Mouse (Mus musculus) embryonic facial prominence, embryonic 13.5 days (tissue): ENCODE measurements around the gene Asb1. TPM values are rescaled to one million over a fixed set of nuclear protein-coding genes. Genes with fewer than 3 reads are reported as not detected.

Experiments used
- ATAC-seq: fragments of 200-750 bp; cut with Nextera tagmentation; 2 replicates; pipeline ENCODE4 v1.8.0; 2017; ENCODE audit warnings: low read depth; ENCODE audit not compliant: insufficient number of reproducible peaks, insufficient read depth, low FRiP score, low TSS enrichment
- H3K27ac ChIP-seq: fragments of 300-500 bp; sonication (generic); 2 replicates; pipeline ENCODE4 v1.5.1; 2015; ENCODE audit warnings: moderate library complexity, mild to moderate bottlenecking, inconsistent platforms
- H3K27me3 ChIP-seq: fragments of 300-500 bp; sonication (generic); 2 replicates; pipeline ENCODE4 v1.6.1; 2015; ENCODE audit warnings: mild to moderate bottlenecking, inconsistent platforms
- H3K36me3 ChIP-seq: fragments of 300-500 bp; sonication (generic); 2 replicates; pipeline ENCODE4 v1.6.1; 2015; ENCODE audit warnings: mild to moderate bottlenecking, inconsistent platforms
- H3K4me1 ChIP-seq: fragments of 300-500 bp; sonication (generic); 2 replicates; pipeline ENCODE4 v1.6.1; 2015; ENCODE audit warnings: inconsistent platforms
- H3K4me2 ChIP-seq: fragments of 300-500 bp; sonication (generic); 2 replicates; pipeline ENCODE4 v1.6.1; 2015; ENCODE audit warnings: moderate library complexity, mild to moderate bottlenecking, inconsistent platforms
- H3K4me3 ChIP-seq: fragments of 300-500 bp; sonication (generic); 2 replicates; pipeline ENCODE4 v1.5.1; 2015; ENCODE audit warnings: mild to moderate bottlenecking, inconsistent platforms
- H3K9ac ChIP-seq: fragments of 300-500 bp; sonication (generic); 2 replicates; pipeline ENCODE4 v1.6.1; 2015; ENCODE audit warnings: mild to moderate bottlenecking, inconsistent platforms
- H3K9me3 ChIP-seq: fragments of 300-500 bp; sonication (generic); 2 replicates; pipeline ENCODE4 v1.6.1; 2016; ENCODE audit warnings: inconsistent platforms
- WGBS: fragments of 180-500 bp; shearing (Covaris S2); methylation state at CpG from one replicate; pipeline ENCODE4 v1.1.7; 2015; ENCODE audit warnings: mixed read lengths; 5-methylcytosine and 5-hydroxymethylcytosine counted together
- polyA plus RNA-seq: library from polyadenylated mRNA; unstranded; fragments of >200 nt; fragmentation: Nextera tagmentation; extraction: Ambion mirVana; gene quantifications from 2 replicates; pipeline ENCODE4 v1.2.1, GENCODE M21; 2015

The Asb1 gene
- polyA plus RNA-seq, 1 experiment from 2014 or later, result 5.2 TPM

- no peak overlapping the region for H3K4me3 ChIP-seq
- H3K4me1 ChIP-seq, result no peaks in the 10 kb centered on the region
- no peak overlapping the region for H3K27ac ChIP-seq
- no peaks in the 10 kb centered on the region for H3K9me3 ChIP-seq
- ATAC-seq, result no peak
- no peaks in the 10 kb centered on the region for H3K27me3 ChIP-seq
- WGBS, result 82% methylated on average over 5 of the region's 5 CpGs
- H3K4me2 ChIP-seq, result no peak overlapping the region
- H3K36me3 ChIP-seq, result peaks cover 35% of the 10 kb centered on the region
- no peak overlapping the region for H3K9ac ChIP-seq
Measured at GRCm38 (mm10) chr1:91547567-91547966, 7.2 kb downstream of the Asb1 start.

GRCm38 (mm10) chr1:91549073-91549472 is 8.7 kb downstream of the Asb1 start:
- Histone ChIP-seq H3K4me1 (no peaks in the 10 kb centered on the region), H3K9ac (no peak overlapping the region), H3K36me3 (peaks cover 38% of the 10 kb centered on the region), H3K27ac (no peak overlapping the region), H3K27me3 (no peaks in the 10 kb centered on the region), H3K4me2 (no peak overlapping the region), H3K4me3 (no peak overlapping the region), H3K9me3 (no peaks in the 10 kb centered on the region)
- no peak for ATAC-seq
- 78% methylated on average over 2 of the region's 2 CpGs for WGBS

GRCm38 (mm10) chr1:91557099-91557498 is 16.8 kb downstream of the Asb1 start:
- 58% methylated on average over 2 of the region's 2 CpGs for WGBS
- Histone ChIP-seq H3K27ac (no peak overlapping the region), H3K9ac (no peak overlapping the region), H3K4me1 (peaks cover 6% of the 10 kb centered on the region; the same call in 1 of the 2 replicates), H3K4me3 (no peak overlapping the region), H3K9me3 (no peaks in the 10 kb centered on the region), H3K4me2 (no peak overlapping the region), H3K36me3 (peaks cover 33% of the 10 kb centered on the region), H3K27me3 (no peaks in the 10 kb centered on the region)
- no peak for ATAC-seq

- peaks cover 8% of the 10 kb centered on the region; the same call in 1 of the 2 replicates for H3K4me1 ChIP-seq
- no peak overlapping the region for H3K4me2 ChIP-seq
Measured at GRCm38 (mm10) chr1:91561226-91561625, 20.9 kb downstream of the Asb1 start.

GRCm38 (mm10) chr1:91562977-91563590 is 22.7 kb downstream of the Asb1 start:
- Histone ChIP-seq H3K9ac (no peak overlapping the region), H3K27ac (no peak overlapping the region), H3K4me3 (no peak overlapping the region), H3K36me3 (0 out of 2 replicates have a peak, but pooled peaks cover under 1% of the 10 kb centered on the region), H3K4me2 (no peak overlapping the region), H3K9me3 (no peaks in the 10 kb centered on the region), H3K27me3 (no peaks in the 10 kb centered on the region), H3K4me1 (peaks cover 8% of the 10 kb centered on the region; the same call in 1 of the 2 replicates)
- no peak for ATAC-seq
- WGBS, result 85% methylated on average over 4 of the region's 4 CpGs

More at GRCm38 (mm10) chr1:91561226-91561625, 20.9 kb downstream of the Asb1 start:
- ATAC-seq, result no peak
- Histone ChIP-seq H3K9me3 (no peaks in the 10 kb centered on the region), H3K27ac (no peak overlapping the region), H3K9ac (no peak overlapping the region), H3K36me3 (peaks cover 9% of the 10 kb centered on the region), H3K4me3 (no peak overlapping the region), H3K27me3 (no peaks in the 10 kb centered on the region)
- 83% methylated on average over 6 of the region's 6 CpGs for WGBS

- Histone ChIP-seq H3K4me3 (no peak overlapping the region), H3K27me3 (no peaks in the 10 kb centered on the region), H3K27ac (no peak overlapping the region), H3K9me3 (no peaks in the 10 kb centered on the region), H3K9ac (no peak overlapping the region), H3K4me2 (no peak overlapping the region), H3K4me1 (peaks cover 8% of the 10 kb centered on the region; the same call in 1 of the 2 replicates), H3K36me3 (no peaks in the 10 kb centered on the region)
- WGBS, result 73% methylated on average over 3 of the region's 3 CpGs
- ATAC-seq, result no peak
Measured at GRCm38 (mm10) chr1:91564004-91564403, 23.7 kb downstream of the Asb1 start.

GRCm38 (mm10) chr1:91564598-91564997 is 24.3 kb downstream of the Asb1 start:
- no peak for ATAC-seq
- 50% methylated on average over 6 of the region's 6 CpGs for WGBS
- Histone ChIP-seq H3K27ac (no peak overlapping the region), H3K4me2 (no peak overlapping the region), H3K9me3 (no peaks in the 10 kb centered on the region), H3K27me3 (no peaks in the 10 kb centered on the region), H3K9ac (no peak overlapping the region), H3K4me1 (peaks cover 8% of the 10 kb centered on the region; the same call in 1 of the 2 replicates), H3K4me3 (no peak overlapping the region), H3K36me3 (no peaks in the 10 kb centered on the region)

- no peak overlapping the region for H3K27ac ChIP-seq
- ATAC-seq, result no peak
- WGBS, result 84% methylated on average over 2 of the region's 2 CpGs
- no peaks in the 10 kb centered on the region for H3K9me3 ChIP-seq
- no peaks in the 10 kb centered on the region; the same call in 1 of the 2 replicates for H3K27me3 ChIP-seq
- H3K4me1 ChIP-seq, result 0 out of 2 replicates have a peak, but pooled peaks cover 2% of the 10 kb centered on the region
- no peak overlapping the region for H3K9ac ChIP-seq
- no peaks in the 10 kb centered on the region for H3K36me3 ChIP-seq
- H3K4me3 ChIP-seq, result no peak overlapping the region
- H3K4me2 ChIP-seq, result no peak overlapping the region
Measured at GRCm38 (mm10) chr1:91567269-91567668, 26.9 kb downstream of the Asb1 start.

GRCm38 (mm10) chr1:91572458-91572857 is 32.1 kb downstream of the Asb1 start:
- Histone ChIP-seq H3K27ac (no peak overlapping the region), H3K9ac (no peak overlapping the region), H3K4me1 (no peaks in the 10 kb centered on the region; the same call in 1 of the 2 replicates), H3K27me3 (no peaks in the 10 kb centered on the region; the same call in 1 of the 2 replicates), H3K9me3 (no peaks in the 10 kb centered on the region), H3K4me3 (no peak overlapping the region), H3K4me2 (no peak overlapping the region), H3K36me3 (no peaks in the 10 kb centered on the region)
- ATAC-seq, result no peak
- WGBS, result 81% methylated on average over 10 of the region's 10 CpGs

- H3K9ac ChIP-seq, result no peak overlapping the region
- no peak for ATAC-seq
- H3K27me3 ChIP-seq, result no peaks in the 10 kb centered on the region; the same call in 1 of the 2 replicates
- H3K4me3 ChIP-seq, result no peak overlapping the region
- WGBS, result 62% methylated on average over 3 of the region's 3 CpGs
- H3K9me3 ChIP-seq, result no peaks in the 10 kb centered on the region
- no peak overlapping the region for H3K4me2 ChIP-seq
- no peaks in the 10 kb centered on the region; the same call in 1 of the 2 replicates for H3K4me1 ChIP-seq
- H3K36me3 ChIP-seq, result no peaks in the 10 kb centered on the region
- H3K27ac ChIP-seq, result no peak overlapping the region
Measured at GRCm38 (mm10) chr1:91574208-91574607, 33.9 kb downstream of the Asb1 start.

- Histone ChIP-seq H3K4me2 (no peak overlapping the region), H3K4me3 (no peak overlapping the region), H3K27me3 (no peaks in the 10 kb centered on the region; the same call in 1 of the 2 replicates), H3K9ac (no peak overlapping the region), H3K9me3 (no peaks in the 10 kb centered on the region), H3K27ac (no peak overlapping the region), H3K36me3 (no peaks in the 10 kb centered on the region), H3K4me1 (no peaks in the 10 kb centered on the region; the same call in 1 of the 2 replicates)
- ATAC-seq, result no peak
- 80% methylated on average over 7 of the region's 7 CpGs for WGBS
Measured at GRCm38 (mm10) chr1:91577883-91578517, 37.7 kb downstream of the Asb1 start.

GRCm38 (mm10) chr1:91580503-91580902 is 40.2 kb downstream of the Asb1 start:
- Histone ChIP-seq H3K4me2 (no peak overlapping the region), H3K36me3 (no peaks in the 10 kb centered on the region), H3K9ac (no peak overlapping the region), H3K27ac (no peak overlapping the region), H3K4me1 (peaks cover 4% of the 10 kb centered on the region; the same call in 1 of the 2 replicates), H3K4me3 (no peak overlapping the region), H3K27me3 (no peaks in the 10 kb centered on the region; the same call in 1 of the 2 replicates), H3K9me3 (no peaks in the 10 kb centered on the region)
- 84% methylated on average over 2 of the region's 2 CpGs for WGBS
- no peak for ATAC-seq
